Mouse (Mus musculus): ENCODE results near the gene Stau1.

GRCm38 (mm10) chr2:166936166-166936565 lies 59.9 kb downstream of the Stau1 start:
- TF ChIP-seq GATA1 (IDR thresholded peaks at IDR 0.05; ENCODE audit: low read depth, low read length) = no peak
- no peak for TF ChIP-seq CTCF (IDR thresholded peaks at IDR 0.05 in 2 of 3, conservative IDR thresholded peaks at IDR 0.05 in 1 of 3; ENCODE audit: control insufficient read depth in 1 of 3, insufficient read depth in 1 of 3, low read depth in 2 of 3, low read length in 3 of 3, poor library complexity in 1 of 3, severe bottlenecking in 1 of 3)
- TF ChIP-seq ZMIZ1 (IDR thresholded peaks at IDR 0.05; ENCODE audit: low read depth, low read length) = no peak

Data from MEL (cell line).